Mouse (Mus musculus): ENCODE measurements around the gene Ppp5c. TPM values are rescaled to one million over a fixed set of nuclear protein-coding genes. Genes with fewer than 3 reads are reported as not detected.

Ppp5c gene
- total and polyA plus RNA-seq, 3 experiments, result 50.2 to 112 (median 94.1) TPM

DNA sequence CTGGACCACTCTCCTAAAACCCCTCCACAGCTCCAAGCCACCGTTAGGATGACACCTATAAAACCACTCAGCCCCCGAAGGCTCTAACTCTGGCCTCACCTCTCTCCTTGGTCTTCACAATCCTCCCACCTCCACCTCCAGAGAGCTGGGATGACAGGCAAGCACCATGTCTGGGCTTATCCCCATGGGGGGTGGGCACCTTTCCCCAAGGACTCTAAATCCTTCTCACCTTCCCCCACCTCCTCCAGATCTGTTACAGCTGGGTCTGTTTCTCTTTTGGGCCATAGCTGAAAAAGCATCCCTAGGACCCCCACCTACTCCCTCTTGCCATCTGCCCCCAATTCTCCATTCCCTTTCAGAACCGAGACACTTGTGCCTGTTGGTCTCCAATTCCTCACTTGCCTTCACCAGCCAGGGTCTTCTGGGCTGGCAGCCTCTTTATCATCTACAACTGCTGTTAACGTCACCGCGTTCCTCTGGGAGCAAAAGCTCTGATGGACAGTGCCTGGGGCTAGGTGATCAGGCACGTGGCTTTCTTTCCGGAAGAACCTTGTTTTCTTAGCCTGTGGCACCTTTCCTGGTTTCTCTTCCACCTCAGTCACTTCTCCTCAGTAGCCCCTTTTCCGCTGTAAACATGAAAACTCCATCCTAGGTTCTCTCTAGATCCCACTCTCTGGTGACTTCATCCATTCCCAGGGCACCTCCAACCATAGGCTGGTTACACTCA lies 1.7 kb downstream of the Ppp5c start:
- Histone ChIP-seq H3K9me3 (replicated peaks) (no peaks in the 10 kb centered on the region), H3K27me3 (ENCODE audit: insufficient read depth, low read length) (no peaks in the 10 kb centered on the region), H3K4me1 (ENCODE audit: insufficient read depth, low read depth, low read length) (peaks cover 73% of the 10 kb centered on the region), H3K36me3 (replicated peaks) (peaks cover 77% of the 10 kb centered on the region), H3K4me3 (ENCODE audit: low read depth, low read length) (peak overlapping the region; percentile 96)
- DNase-seq (ENCODE audit: low spot score) (no peak), ATAC-seq (ENCODE audit: extremely low read depth, insufficient number of reproducible peaks, low FRiP score, poor library complexity, severe bottlenecking) (no peak)
- TF ChIP-seq TAL1 (conservative IDR thresholded peaks at IDR 0.05; ENCODE audit: low read depth, low read length), result no peak
- TF ChIP-seq CTCF (IDR thresholded peaks at IDR 0.05; ENCODE audit: low read depth, low read length), result no peak
- TF ChIP-seq GATA1 (IDR thresholded peaks at IDR 0.05; ENCODE audit: borderline replicate concordance, low read length), result no peak
- no peak for TF ChIP-seq POLR2AphosphoS5 (IDR thresholded peaks at IDR 0.05; ENCODE audit: insufficient replicate concordance, low read depth, low read length)
- TF ChIP-seq GATA2 (IDR thresholded peaks at IDR 0.05; ENCODE audit: borderline replicate concordance, low read depth, low read length), result no peak

DNA sequence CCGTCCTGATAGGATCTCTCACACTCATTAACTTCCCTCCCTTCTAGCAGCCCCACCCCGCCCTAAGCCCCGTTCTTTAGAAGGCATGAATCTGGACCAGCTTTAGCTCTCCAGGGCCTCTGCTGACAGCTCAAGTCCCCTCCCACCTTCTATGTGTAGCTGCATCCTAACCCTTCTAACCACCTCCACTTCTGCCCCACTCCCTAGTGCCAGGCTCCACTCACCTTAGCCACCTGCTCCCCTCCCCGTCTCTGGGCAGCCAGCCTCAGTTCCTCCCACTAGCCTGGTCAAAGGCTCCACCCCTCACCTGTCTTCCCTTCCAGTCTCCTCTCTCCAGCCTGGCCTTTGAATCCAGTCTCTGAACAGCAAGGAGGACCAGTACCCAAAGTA lies 2.2 kb downstream of the Ppp5c start:
- Histone ChIP-seq H3K9me3 (replicated peaks) (no peaks in the 10 kb centered on the region), H3K27me3 (ENCODE audit: insufficient read depth, low read length) (no peaks in the 10 kb centered on the region), H3K36me3 (replicated peaks) (peaks cover 77% of the 10 kb centered on the region), H3K4me1 (ENCODE audit: insufficient read depth, low read depth, low read length) (peaks cover 78% of the 10 kb centered on the region), H3K4me3 (ENCODE audit: low read depth, low read length) (peak overlapping the region; percentile 96; the same call in 1 of the 2 replicates)
- DNase-seq (ENCODE audit: low spot score), result peak; percentile 43
- TF ChIP-seq GATA1 (IDR thresholded peaks at IDR 0.05; ENCODE audit: borderline replicate concordance, low read length), result no peak
- no peak for TF ChIP-seq TAL1 (conservative IDR thresholded peaks at IDR 0.05; ENCODE audit: low read depth, low read length)
- TF ChIP-seq GATA2 (IDR thresholded peaks at IDR 0.05; ENCODE audit: borderline replicate concordance, low read depth, low read length), result no peak
- no peak for TF ChIP-seq CTCF (IDR thresholded peaks at IDR 0.05; ENCODE audit: low read depth, low read length)
- TF ChIP-seq POLR2AphosphoS5 (IDR thresholded peaks at IDR 0.05; ENCODE audit: insufficient replicate concordance, low read depth, low read length), result no peak
- ATAC-seq (ENCODE audit: extremely low read depth, insufficient number of reproducible peaks, low FRiP score, poor library complexity, severe bottlenecking), result no peak; the same call in 1 of the 2 replicates

DNA sequence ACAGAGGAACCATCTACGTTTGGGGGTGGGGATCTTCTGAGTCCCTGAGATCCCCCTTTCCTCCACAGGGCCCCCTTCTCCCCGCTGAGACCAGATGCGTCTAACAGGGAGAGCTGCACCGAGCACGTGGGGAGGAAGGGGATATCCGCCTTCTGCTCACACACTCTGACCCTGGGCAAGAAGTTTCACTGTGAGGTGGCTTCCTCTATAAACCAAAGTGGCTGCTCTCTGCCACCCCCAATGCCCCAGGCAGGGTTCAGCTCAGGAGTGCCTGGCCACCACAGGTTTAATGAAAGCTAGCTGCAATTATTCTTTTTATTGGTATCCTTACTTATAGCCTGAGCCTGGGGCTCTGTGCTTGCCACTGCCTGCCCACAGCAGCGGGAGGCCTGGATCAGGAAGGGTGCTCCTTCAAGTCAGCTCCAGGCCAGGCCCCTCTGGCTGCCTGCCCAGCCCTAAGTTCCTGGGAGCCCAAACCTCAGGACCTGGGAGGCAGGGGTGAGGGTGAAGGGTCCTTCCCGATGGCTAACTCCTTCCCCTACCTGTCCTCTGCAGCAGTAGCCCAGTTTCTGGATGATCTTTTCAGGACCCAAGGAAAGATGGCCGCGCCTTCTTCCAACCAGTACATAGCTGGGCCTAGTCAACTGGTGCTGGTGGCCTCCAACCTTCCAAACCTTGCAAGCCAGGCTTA lies 2.8 kb downstream of the Ppp5c start:
- Histone ChIP-seq H3K27me3 (ENCODE audit: insufficient read depth, low read length) (no peaks in the 10 kb centered on the region), H3K4me1 (ENCODE audit: insufficient read depth, low read depth, low read length) (peaks cover 79% of the 10 kb centered on the region)

DNA sequence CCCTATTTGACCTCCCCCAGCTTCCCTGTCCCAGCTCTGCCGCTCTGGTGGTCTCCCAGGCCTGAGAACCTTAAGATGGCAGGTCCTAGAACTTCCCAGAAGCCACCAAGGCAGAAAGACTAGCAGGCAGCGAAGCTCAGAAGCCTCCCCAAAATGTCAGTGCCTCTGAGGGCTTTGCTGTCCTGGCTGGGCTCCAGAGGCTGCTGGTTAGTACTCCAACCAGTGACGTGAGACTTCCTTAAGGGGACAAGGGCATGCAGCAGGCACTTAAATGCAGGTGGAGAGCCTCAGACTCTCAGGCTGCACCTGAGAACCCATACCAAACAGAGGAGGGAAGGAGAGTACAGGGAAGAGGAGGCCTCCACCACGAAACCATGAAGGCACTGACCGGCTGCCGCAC lies 3.6 kb downstream of the Ppp5c start:
- no peak for TF ChIP-seq GATA1 (IDR thresholded peaks at IDR 0.05; ENCODE audit: borderline replicate concordance, low read length)
- no peak for TF ChIP-seq POLR2AphosphoS5 (IDR thresholded peaks at IDR 0.05; ENCODE audit: insufficient replicate concordance, low read depth, low read length)
- Histone ChIP-seq H3K4me1 (ENCODE audit: insufficient read depth, low read depth, low read length) (peaks cover 82% of the 10 kb centered on the region), H3K9me3 (replicated peaks) (no peaks in the 10 kb centered on the region), H3K27me3 (ENCODE audit: insufficient read depth, low read length) (no peaks in the 10 kb centered on the region), H3K4me3 (ENCODE audit: low read depth, low read length) (peak overlapping the region; percentile 96; the same call in 1 of the 2 replicates), H3K36me3 (replicated peaks) (peaks cover 78% of the 10 kb centered on the region)
- ATAC-seq (ENCODE audit: extremely low read depth, insufficient number of reproducible peaks, low FRiP score, poor library complexity, severe bottlenecking) (no peak), DNase-seq (ENCODE audit: low spot score) (no peak)

More for the DNA sequence above, 2.8 kb downstream of the Ppp5c start:
- no peak for TF ChIP-seq POLR2AphosphoS5 (IDR thresholded peaks at IDR 0.05; ENCODE audit: insufficient replicate concordance, low read depth, low read length)
- TF ChIP-seq GATA2 (IDR thresholded peaks at IDR 0.05; ENCODE audit: borderline replicate concordance, low read depth, low read length), result no peak
- no peak for TF ChIP-seq TAL1 (conservative IDR thresholded peaks at IDR 0.05; ENCODE audit: low read depth, low read length)
- no peak for TF ChIP-seq CTCF (IDR thresholded peaks at IDR 0.05; ENCODE audit: low read depth, low read length)
- no peak for TF ChIP-seq GATA1 (IDR thresholded peaks at IDR 0.05; ENCODE audit: borderline replicate concordance, low read length)
- ATAC-seq (ENCODE audit: extremely low read depth, insufficient number of reproducible peaks, low FRiP score, poor library complexity, severe bottlenecking) (peak; percentile 61; the same call in 1 of the 2 replicates), DNase-seq (ENCODE audit: low spot score) (no peak)
- H3K36me3 ChIP-seq (replicated peaks), result peaks cover 77% of the 10 kb centered on the region
- no peaks in the 10 kb centered on the region for H3K9me3 ChIP-seq (replicated peaks)
- peak overlapping the region; percentile 96; the same call in 1 of the 2 replicates for H3K4me3 ChIP-seq (ENCODE audit: low read depth, low read length)

DNA sequence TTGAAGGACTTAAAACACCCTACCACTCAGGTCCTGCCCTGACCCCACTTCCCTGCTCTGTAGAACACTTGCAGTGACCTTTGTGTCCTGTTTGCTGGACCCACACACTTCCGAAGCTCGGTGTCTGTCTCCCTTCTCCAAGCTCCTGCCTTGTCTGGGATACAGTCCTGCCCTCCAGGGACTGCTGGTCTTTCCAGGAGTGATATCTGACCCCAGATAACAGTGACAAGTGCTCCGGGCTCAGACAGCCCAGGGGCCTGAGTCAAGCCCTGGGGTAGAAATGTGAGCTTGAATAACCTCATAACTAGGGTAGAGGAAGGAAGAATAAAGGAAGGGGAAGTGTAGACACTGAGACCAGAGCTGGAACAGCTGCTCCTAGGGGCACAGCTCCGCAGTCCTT lies 4.0 kb downstream of the Ppp5c start:
- TF ChIP-seq CTCF (IDR thresholded peaks at IDR 0.05; ENCODE audit: low read depth, low read length) (no peak), GATA1 (IDR thresholded peaks at IDR 0.05; ENCODE audit: borderline replicate concordance, low read length) (no peak), GATA2 (IDR thresholded peaks at IDR 0.05; ENCODE audit: borderline replicate concordance, low read depth, low read length) (no peak), TAL1 (conservative IDR thresholded peaks at IDR 0.05; ENCODE audit: low read depth, low read length) (no peak), POLR2AphosphoS5 (IDR thresholded peaks at IDR 0.05; ENCODE audit: insufficient replicate concordance, low read depth, low read length) (no peak)
- ATAC-seq (ENCODE audit: extremely low read depth, insufficient number of reproducible peaks, low FRiP score, poor library complexity, severe bottlenecking), result no peak
- no peak for DNase-seq (ENCODE audit: low spot score)
- H3K9me3 ChIP-seq (replicated peaks), result no peaks in the 10 kb centered on the region
- no peak overlapping the region for H3K4me3 ChIP-seq (ENCODE audit: low read depth, low read length)
- no peaks in the 10 kb centered on the region for H3K27me3 ChIP-seq (ENCODE audit: insufficient read depth, low read length)
- peaks cover 78% of the 10 kb centered on the region for H3K36me3 ChIP-seq (replicated peaks)
- peaks cover 81% of the 10 kb centered on the region for H3K4me1 ChIP-seq (ENCODE audit: insufficient read depth, low read depth, low read length)

DNA sequence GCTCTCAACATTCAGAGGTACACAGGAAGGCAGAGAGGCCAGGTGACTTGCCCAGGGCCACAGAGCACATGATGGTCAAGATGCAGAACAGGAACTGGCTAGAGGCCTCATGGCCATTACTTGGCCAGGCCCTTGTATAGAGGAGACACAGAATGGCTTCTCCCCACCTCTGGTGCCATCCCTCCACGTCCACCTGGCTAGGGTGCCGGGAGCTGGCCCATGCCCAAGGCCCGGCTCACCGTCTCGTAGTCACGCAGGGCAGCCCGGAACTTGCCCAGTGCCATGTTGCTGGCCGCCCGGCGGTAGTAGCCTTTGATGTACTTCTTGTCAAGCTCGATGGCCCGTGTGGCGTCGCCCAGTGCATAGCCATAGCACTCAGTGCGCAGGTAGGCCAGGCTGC lies 5.5 kb downstream of the Ppp5c start:
- DNase-seq (ENCODE audit: low spot score), result no peak

More for the DNA sequence above, 5.5 kb downstream of the Ppp5c start:
- peaks cover 90% of the 10 kb centered on the region for H3K36me3 ChIP-seq (replicated peaks)
- no peaks in the 10 kb centered on the region for H3K27me3 ChIP-seq (ENCODE audit: insufficient read depth, low read length)
- ATAC-seq (ENCODE audit: extremely low read depth, insufficient number of reproducible peaks, low FRiP score, poor library complexity, severe bottlenecking), result no peak
- no peaks in the 10 kb centered on the region for H3K9me3 ChIP-seq (replicated peaks)
- no peak overlapping the region for H3K4me3 ChIP-seq (ENCODE audit: low read depth, low read length)
- peaks cover 85% of the 10 kb centered on the region for H3K4me1 ChIP-seq (ENCODE audit: insufficient read depth, low read depth, low read length)
- TF ChIP-seq TAL1 (conservative IDR thresholded peaks at IDR 0.05; ENCODE audit: low read depth, low read length) (no peak), GATA2 (IDR thresholded peaks at IDR 0.05; ENCODE audit: borderline replicate concordance, low read depth, low read length) (no peak), GATA1 (IDR thresholded peaks at IDR 0.05; ENCODE audit: borderline replicate concordance, low read length) (no peak), CTCF (IDR thresholded peaks at IDR 0.05; ENCODE audit: low read depth, low read length) (no peak), POLR2AphosphoS5 (IDR thresholded peaks at IDR 0.05; ENCODE audit: insufficient replicate concordance, low read depth, low read length) (no peak)

All from G1E (cell line).